8 mouse cellular contexts compared by ENCODE assay signal in genomic region chr5:129500722-129501634, GRCm38 (mm10). TPM values are rescaled to one million over a fixed set of nuclear protein-coding genes. Genes with fewer than 3 reads are reported as not detected.
DNase-seq lines count a peak whose midpoint lies in the region; ATAC-seq lines count a peak whose summit lies in the region.

Gene Sfswap, plus strand, starts transcription at chr5:129501221.

- peak within 1 kb of the TSS; percentile 62; the same call in 1 of the 2 replicates for H3K27ac ChIP-seq in forebrain, embryonic 11.5 days (ENCODE audit: low read depth, low read length)
- H3K27ac ChIP-seq in heart, embryonic 16.5 days (ENCODE audit: low read length): peak within 1 kb of the TSS; percentile 79
- peak within 1 kb of the TSS; percentile 86 for H3K27ac ChIP-seq in liver, embryonic 15.5 days (replicated peaks)
- no peak within 1 kb of the TSS; the same call in 1 of the 2 replicates for H3K27ac ChIP-seq in neural tube, embryonic 12.5 days

- H3K9ac ChIP-seq in forebrain, embryonic 11.5 days (ENCODE audit: low read length): peak within 1 kb of the TSS; percentile 87
- H3K9ac ChIP-seq in heart, embryonic 16.5 days (ENCODE audit: low read length): peak within 1 kb of the TSS; percentile 97
- H3K9ac ChIP-seq in liver, embryonic 15.5 days: peak within 1 kb of the TSS; percentile 90
- H3K9ac ChIP-seq in neural tube, embryonic 12.5 days: peak within 1 kb of the TSS; percentile 96

- H3K4me3 ChIP-seq in forebrain, embryonic 11.5 days (ENCODE audit: low read depth, low read length): peak within 1 kb of the TSS; percentile 100
- peak within 1 kb of the TSS; percentile 100 for H3K4me3 ChIP-seq in heart, embryonic 16.5 days (ENCODE audit: low read length)
- peak within 1 kb of the TSS; percentile 99 for H3K4me3 ChIP-seq in liver, embryonic 15.5 days (replicated peaks)
- H3K4me3 ChIP-seq in neural tube, embryonic 12.5 days: peak within 1 kb of the TSS; percentile 100

- WGBS in forebrain, embryonic 11.5 days: under 1% methylated on average over 63 of the region's 66 CpGs
- WGBS in heart, embryonic 16.5 days: under 1% methylated on average over 66 of the region's 66 CpGs
- WGBS in liver, embryonic 15.5 days (ENCODE audit: insufficient replicate concordance): under 1% methylated on average over 66 of the region's 66 CpGs
- WGBS in neural tube, embryonic 12.5 days: under 1% methylated on average over 66 of the region's 66 CpGs

- no peaks in the 10 kb centered on the region for H3K9me3 ChIP-seq in forebrain, embryonic 11.5 days (ENCODE audit: control insufficient read depth, low read length)
- H3K9me3 ChIP-seq in heart, embryonic 16.5 days (replicated peaks; ENCODE audit: control insufficient read depth, low read length): no peaks in the 10 kb centered on the region
- no peaks in the 10 kb centered on the region for H3K9me3 ChIP-seq in liver, embryonic 15.5 days (replicated peaks)
- no peaks in the 10 kb centered on the region for H3K9me3 ChIP-seq in neural tube, embryonic 12.5 days

- H3K27me3 ChIP-seq in forebrain, embryonic 11.5 days (ENCODE audit: control insufficient read depth, insufficient read depth, low read length): no peaks in the 10 kb centered on the region
- H3K27me3 ChIP-seq in heart, embryonic 16.5 days (ENCODE audit: control insufficient read depth, insufficient read depth, low read length): no peaks in the 10 kb centered on the region
- peaks cover 22% of the 10 kb centered on the region for H3K27me3 ChIP-seq in liver, embryonic 15.5 days
- H3K27me3 ChIP-seq in neural tube, embryonic 12.5 days (replicated peaks): no peaks in the 10 kb centered on the region

- peak within 1 kb of the TSS; percentile 97 for H3K4me2 ChIP-seq in forebrain, embryonic 11.5 days (ENCODE audit: low read depth, low read length, severe bottlenecking)
- H3K4me2 ChIP-seq in heart, embryonic 16.5 days (ENCODE audit: low read depth, low read length): peak within 1 kb of the TSS; percentile 97
- peak within 1 kb of the TSS; percentile 93 for H3K4me2 ChIP-seq in liver, embryonic 15.5 days
- peak within 1 kb of the TSS; percentile 95 for H3K4me2 ChIP-seq in neural tube, embryonic 12.5 days (replicated peaks)

- ATAC-seq in CD4-positive, CD25-positive, alpha-beta regulatory T cell, adult 4 months: peak; percentile 88
- ATAC-seq in forebrain, embryonic 11.5 days (replicated peaks; ENCODE audit: low FRiP score): peak; percentile 76
- peak; percentile 66; the same call in 1 of the 2 replicates for ATAC-seq in heart, embryonic 16.5 days (replicated peaks; ENCODE audit: extremely low read depth, insufficient read depth, low FRiP score)
- peak; percentile 72 for ATAC-seq in liver, embryonic 15.5 days (ENCODE audit: insufficient read depth)
- ATAC-seq in neural tube, embryonic 12.5 days (ENCODE audit: low FRiP score, low read depth): peak; percentile 72

- peak; percentile 78 for DNase-seq in c-Kit-negative CD71-positive TER-119-positive erythroid progenitor cells, embryonic 14.5 days (ENCODE audit: low read depth, low spot score)
- DNase-seq in forebrain, embryonic 11.5 days (ENCODE audit: low spot score): peak; percentile 85
- peak; percentile 81 to 88 for DNase-seq in kidney, postnatal 36 days
- DNase-seq in telencephalon, adult 2 months (ENCODE audit: low read depth, low spot score): peak; percentile 87

- H3K4me1 ChIP-seq in forebrain, embryonic 11.5 days (replicated peaks; ENCODE audit: control insufficient read depth, insufficient read depth, low read length): peaks cover 8% of the 10 kb centered on the region; the same call in 1 of the 2 replicates
- H3K4me1 ChIP-seq in heart, embryonic 16.5 days (ENCODE audit: control insufficient read depth, insufficient read depth, low read length): peaks cover 13% of the 10 kb centered on the region
- peaks cover 24% of the 10 kb centered on the region for H3K4me1 ChIP-seq in liver, embryonic 15.5 days (replicated peaks)
- peaks cover 15% of the 10 kb centered on the region for H3K4me1 ChIP-seq in neural tube, embryonic 12.5 days

- peaks cover 3% of the 10 kb centered on the region for H3K36me3 ChIP-seq in forebrain, embryonic 11.5 days (ENCODE audit: control insufficient read depth, insufficient read depth, low read length)
- peaks cover 16% of the 10 kb centered on the region for H3K36me3 ChIP-seq in heart, embryonic 16.5 days (ENCODE audit: control insufficient read depth, insufficient read depth)
- H3K36me3 ChIP-seq in liver, embryonic 15.5 days (replicated peaks): peaks cover 28% of the 10 kb centered on the region
- peaks cover 20% of the 10 kb centered on the region for H3K36me3 ChIP-seq in neural tube, embryonic 12.5 days

RNA-seq across cellular contexts. Expression of gene Sfswap, which starts in this region (rescaled TPM):
- polyA plus RNA-seq in CD4-positive, CD25-positive, alpha-beta regulatory T cell, adult 4 months (2017; shearing (Covaris generic)): 10 to 100 TPM; 29.7 to 36.1 TPM
- 61.6 and 62.9 TPM in 2 replicates for polyA plus RNA-seq in forebrain, embryonic 11.5 days (2014; fragmentation: Nextera tagmentation; extraction: Ambion mirVana)
- 22.4 and 24.4 TPM in 2 replicates for polyA plus RNA-seq in heart, embryonic 16.5 days (2015; fragmentation: Nextera tagmentation; extraction: Ambion mirVana)
- 14.7 and 16.9 TPM in 2 replicates for polyA plus RNA-seq in liver, embryonic 15.5 days (2015; fragmentation: Nextera tagmentation; extraction: Ambion mirVana)
- polyA plus RNA-seq in neural tube, embryonic 12.5 days (2016; fragmentation: Nextera tagmentation; extraction: Ambion mirVana): 70.3 and 70.8 TPM in 2 replicates
